Mouse (Mus musculus): Measurements from ENCODE around the gene Gm11099.

DNA sequence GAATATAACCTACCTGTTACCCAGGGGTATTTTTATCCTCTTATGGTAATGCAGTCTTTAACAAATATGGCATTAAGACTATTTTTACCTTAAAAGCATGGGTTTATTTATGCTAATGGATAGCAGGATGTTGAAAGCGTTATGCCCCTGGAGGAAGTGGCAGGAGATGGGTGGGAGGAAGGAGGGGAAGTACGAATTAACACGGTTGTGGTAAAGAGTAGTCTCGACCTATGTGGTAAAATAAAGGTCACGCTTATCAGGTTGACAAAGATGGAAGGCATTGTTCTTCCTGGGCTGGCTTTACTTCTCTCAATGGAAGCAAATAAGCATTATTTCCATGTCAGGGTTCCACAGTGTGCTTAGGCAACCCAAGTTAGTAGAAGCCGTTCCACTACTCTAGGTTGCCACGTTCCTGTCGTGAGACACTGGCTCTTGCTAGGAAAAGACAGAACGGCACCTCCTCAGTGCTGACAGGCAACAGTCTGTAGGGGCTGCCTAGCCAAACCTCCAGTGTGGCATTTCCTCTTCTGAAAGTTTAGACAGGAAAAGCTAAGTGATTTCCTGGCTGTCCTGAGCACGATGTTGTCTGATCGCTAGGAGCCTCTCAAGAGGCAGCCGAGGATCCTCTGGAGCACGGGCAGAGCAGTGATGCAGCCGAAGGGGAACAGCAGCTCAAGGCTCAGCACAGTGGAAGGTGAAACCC, 47.7 kb downstream of the Gm11099 start:
- TF ChIP-seq CTCF (IDR thresholded peaks at IDR 0.05): no peak
- TF ChIP-seq POLR2A (IDR thresholded peaks at IDR 0.05; ENCODE audit: insufficient read depth, low read depth, low read length): no peak
- TF ChIP-seq EP300 (IDR thresholded peaks at IDR 0.05; ENCODE audit: insufficient read depth, low read depth, low read length): no peak

All from heart, adult 2 months (tissue).